Mouse (Mus musculus) liver, embryonic 13.5 days (tissue): ENCODE results near the gene Sos2. TPM values are rescaled to one million over a fixed set of nuclear protein-coding genes. Genes with fewer than 3 reads are reported as not detected.

Experiments used
- microRNA-seq: library from miRNA; unstranded; fragments of <30 nt; microRNA quantifications from one replicate; pipeline ENCODE4, GENCODE M21; 2016
- polyA plus RNA-seq: library from polyadenylated mRNA; unstranded; fragments of >200 nt; fragmentation: Nextera tagmentation; extraction: Ambion mirVana; gene quantifications from 2 replicates; pipeline ENCODE4 v1.2.1, GENCODE M21; 2015

Gene Sos2
- polyA plus RNA-seq, 1 experiment from 2014 or later = 3.4 TPM

Small RNA genes within 50 kb of the gene (microRNA-seq; reads per million reads assigned to microRNA genes)
- gene Gm23018 = not detected

Other genes starting within 250 kb of the Sos2 start
- gene Vcpkmt, start 98.8 kb downstream of the Sos2 start, polyA plus RNA-seq = 16.7 and 17.5 TPM in 2 replicates
- gene L2hgdh, start 43.0 kb upstream of the Sos2 start, polyA plus RNA-seq = 15.5 and 18.6 TPM in 2 replicates
- gene Atp5s, start 43.1 kb upstream of the Sos2 start, polyA plus RNA-seq = 21.1 and 21.2 TPM in 2 replicates
- 1.3 and 1.8 TPM in 2 replicates for gene Cdkl1, start 109.4 kb upstream of the Sos2 start, polyA plus RNA-seq
- 1.4 and 1.5 TPM in 2 replicates for gene Atl1, start 210.8 kb upstream of the Sos2 start, polyA plus RNA-seq
- 20.7 and 25.4 TPM in 2 replicates for gene Map4k5, start 211.3 kb upstream of the Sos2 start, polyA plus RNA-seq